Mouse (Mus musculus) embryonic facial prominence, embryonic 15.5 days (tissue): ENCODE data around the gene Gm17571. TPM values are rescaled to one million over a fixed set of nuclear protein-coding genes. Genes with fewer than 3 reads are reported as not detected.

ENCODE experiments used
- ATAC-seq: fragments of 200-750 bp; cut with Nextera tagmentation; 2 replicates; pipeline ENCODE4 v1.8.0; 2017; ENCODE audit warnings: low read depth, moderate TSS enrichment; ENCODE audit not compliant: insufficient number of reproducible peaks, low FRiP score, low TSS enrichment
- H3K27ac ChIP-seq: fragments of 300-500 bp; sonication (generic); replicated peaks from 2 replicates; pipeline ENCODE4 v1.5.1; 2015; ENCODE audit warnings: mild to moderate bottlenecking, inconsistent platforms
- H3K27me3 ChIP-seq: fragments of 300-500 bp; sonication (generic); 2 replicates; pipeline ENCODE4 v1.6.1; 2015; ENCODE audit warnings: inconsistent platforms
- H3K36me3 ChIP-seq: fragments of 300-500 bp; sonication (generic); 2 replicates; pipeline ENCODE4 v1.6.1; 2015; ENCODE audit warnings: mild to moderate bottlenecking, inconsistent platforms
- H3K4me1 ChIP-seq: fragments of 300-500 bp; sonication (generic); 2 replicates; pipeline ENCODE4 v1.6.1; 2015; ENCODE audit warnings: inconsistent platforms
- H3K4me2 ChIP-seq: fragments of 300-500 bp; sonication (generic); replicated peaks from 2 replicates; pipeline ENCODE4 v1.6.1; 2015; ENCODE audit warnings: mild to moderate bottlenecking, inconsistent platforms
- H3K4me3 ChIP-seq: fragments of 300-500 bp; sonication (generic); replicated peaks from 2 replicates; pipeline ENCODE4 v1.5.1; 2015; ENCODE audit warnings: mild to moderate bottlenecking, inconsistent platforms
- H3K9ac ChIP-seq: fragments of 300-500 bp; sonication (generic); 2 replicates; pipeline ENCODE4 v1.6.1; 2015; ENCODE audit warnings: inconsistent platforms
- H3K9me3 ChIP-seq: fragments of 300-500 bp; sonication (generic); replicated peaks from 2 replicates; pipeline ENCODE4 v1.6.1; 2016; ENCODE audit warnings: inconsistent platforms
- WGBS: fragments of 180-500 bp; shearing (Covaris S2); methylation state at CpG from one replicate; pipeline ENCODE4 v1.1.7; 2015; 5-methylcytosine and 5-hydroxymethylcytosine counted together
- polyA plus RNA-seq: library from polyadenylated mRNA; unstranded; fragments of >200 nt; fragmentation: Nextera tagmentation; extraction: Ambion mirVana; gene quantifications from 2 replicates; pipeline ENCODE4 v1.2.1, GENCODE M21; 2015

Gene Gm17571
- polyA plus RNA-seq, 1 experiment from 2014 or later = not detected

DNA sequence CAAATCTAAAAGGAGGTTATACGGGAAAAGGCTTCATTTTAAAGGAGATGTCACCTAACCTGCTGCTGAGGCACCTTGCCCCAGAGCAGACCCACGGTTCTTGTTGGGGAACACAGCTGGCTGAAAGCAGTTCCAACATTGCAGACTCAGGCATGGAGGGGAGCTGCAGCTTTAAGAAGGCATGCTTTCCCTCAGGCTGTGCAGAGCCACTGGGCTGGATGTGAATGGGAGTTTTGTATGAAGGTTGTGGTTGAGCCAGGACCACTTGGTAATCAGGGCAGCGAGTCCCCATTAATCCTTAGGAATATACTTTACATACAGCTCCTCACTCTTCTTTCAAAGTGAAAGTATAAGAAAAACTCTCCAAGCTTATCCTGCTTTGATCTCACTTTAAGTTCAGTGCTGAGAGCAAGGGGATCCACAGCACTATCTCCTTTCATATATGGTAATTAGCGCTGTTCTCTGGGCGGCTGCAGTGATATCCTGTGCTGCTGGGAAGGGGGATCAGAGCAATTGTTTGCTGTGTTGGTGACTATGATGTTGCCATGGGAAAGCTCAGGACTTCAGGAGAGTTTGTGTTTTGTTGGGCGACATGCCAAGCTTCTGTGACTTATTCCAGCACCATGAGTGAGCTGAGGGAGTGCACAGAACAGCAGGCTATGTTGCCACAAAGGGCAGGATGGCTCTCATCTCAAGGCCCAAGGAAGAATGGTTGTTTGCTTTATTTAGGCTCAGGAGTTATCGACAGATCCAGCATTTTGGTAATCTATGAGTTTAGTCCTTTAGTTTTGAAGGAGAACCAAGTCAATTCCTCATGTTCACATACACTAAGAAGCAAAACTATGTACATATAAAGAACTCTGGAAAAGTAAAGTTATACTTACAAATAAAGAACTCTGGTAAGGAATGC lies 21.3 kb downstream of the Gm17571 start:
- 18% methylated on average over 7 of the region's 7 CpGs for WGBS
- Histone ChIP-seq H3K4me1 (peaks cover 31% of the 10 kb centered on the region), H3K36me3 (no peaks in the 10 kb centered on the region), H3K4me3 (peak overlapping the region; percentile 10; the same call in 1 of the 2 replicates), H3K27ac (peak overlapping the region; percentile 85), H3K9me3 (no peaks in the 10 kb centered on the region), H3K9ac (no peak overlapping the region), H3K4me2 (peak overlapping the region; percentile 35), H3K27me3 (no peaks in the 10 kb centered on the region)
- ATAC-seq = peak; percentile 72

DNA sequence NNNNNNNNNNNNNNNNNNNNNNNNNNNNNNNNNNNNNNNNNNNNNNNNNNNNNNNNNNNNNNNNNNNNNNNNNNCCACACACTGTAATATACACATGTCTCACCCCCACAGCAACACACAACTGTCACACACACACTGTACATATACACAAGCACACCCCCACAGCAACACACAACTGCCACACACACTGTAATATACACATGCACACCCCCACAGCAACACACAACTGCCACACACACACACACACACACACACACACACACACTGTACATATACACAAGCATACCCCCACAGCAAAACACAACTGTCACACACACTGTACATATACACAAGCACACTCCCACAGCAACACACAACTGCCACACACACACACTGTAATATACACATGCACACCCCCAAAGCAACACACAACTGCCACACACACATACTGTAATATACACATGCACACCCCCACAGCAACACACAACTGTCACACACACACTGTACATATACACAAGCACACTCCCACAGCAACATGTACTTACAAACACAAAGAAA lies 32.3 kb downstream of the Gm17571 start:
- Histone ChIP-seq H3K36me3 (peaks cover 5% of the 10 kb centered on the region; the same call in 1 of the 2 replicates), H3K4me3 (no peak overlapping the region), H3K9ac (no peak overlapping the region), H3K27me3 (no peaks in the 10 kb centered on the region), H3K27ac (no peak overlapping the region), H3K4me1 (no peaks in the 10 kb centered on the region), H3K9me3 (no peaks in the 10 kb centered on the region), H3K4me2 (no peak overlapping the region)
- no peak for ATAC-seq

Other genes with a start within 250 kb of the Gm17571 start
- 9.4 and 9.6 TPM in 2 replicates for gene Jrkl, start 200.9 kb downstream of the Gm17571 start, polyA plus RNA-seq
- gene Ccdc82, start 199.8 kb downstream of the Gm17571 start, polyA plus RNA-seq = 7.1 and 8.3 TPM in 2 replicates
- 11.7 and 12.5 TPM in 2 replicates for gene Maml2, start 148.8 kb downstream of the Gm17571 start, polyA plus RNA-seq